Mouse (Mus musculus) megakaryocyte, embryonic 14.5 days (primary cell): ENCODE results near the gene Gm28036.

Experiments used
- FLI1 ChIP-seq: IDR thresholded peaks from 2 replicates; pipeline ENCODE4 v1.6.1; 2012; ENCODE audit warnings: low read length, inconsistent platforms, mixed read lengths
- GATA1 ChIP-seq: IDR thresholded peaks from 3 replicates; pipeline ENCODE4 v1.6.1; 2012; ENCODE audit warnings: mixed read lengths, low read length, inconsistent platforms, borderline replicate concordance

DNA sequence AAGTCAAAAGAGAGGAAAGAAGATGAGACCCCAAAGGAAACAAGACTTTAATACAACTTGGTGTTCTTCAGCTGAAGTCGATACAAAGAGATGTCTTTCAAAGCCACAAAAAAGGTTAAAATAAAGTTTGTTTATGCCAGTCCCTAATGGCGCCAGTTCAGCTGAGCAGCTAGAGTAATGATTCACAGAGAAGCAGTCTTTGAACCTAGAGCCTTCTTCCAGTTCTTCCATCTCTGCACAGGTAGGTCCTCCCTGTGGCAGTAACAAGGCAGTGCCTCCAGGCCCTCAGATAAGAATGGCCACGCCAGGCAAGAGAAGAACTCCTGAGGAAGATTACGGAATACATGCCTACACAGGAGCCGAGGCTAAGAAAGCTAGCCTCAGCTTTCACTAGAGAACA, 3.2 kb downstream of the Gm28036 start:
- no peak for TF ChIP-seq GATA1
- no peak for TF ChIP-seq FLI1
